Mouse (Mus musculus) c-Kit-positive CD71-positive TER-119-negative erythroid progenitor cells, embryonic 14.5 days (primary cell): ENCODE data around the gene Irgm2.

Experiments used
- DNase-seq: peaks from one replicate; pipeline ENCODE4 v3.0.0-alpha.2; 2013; ENCODE audit warnings: low read depth

The Irgm2 gene

DNA sequence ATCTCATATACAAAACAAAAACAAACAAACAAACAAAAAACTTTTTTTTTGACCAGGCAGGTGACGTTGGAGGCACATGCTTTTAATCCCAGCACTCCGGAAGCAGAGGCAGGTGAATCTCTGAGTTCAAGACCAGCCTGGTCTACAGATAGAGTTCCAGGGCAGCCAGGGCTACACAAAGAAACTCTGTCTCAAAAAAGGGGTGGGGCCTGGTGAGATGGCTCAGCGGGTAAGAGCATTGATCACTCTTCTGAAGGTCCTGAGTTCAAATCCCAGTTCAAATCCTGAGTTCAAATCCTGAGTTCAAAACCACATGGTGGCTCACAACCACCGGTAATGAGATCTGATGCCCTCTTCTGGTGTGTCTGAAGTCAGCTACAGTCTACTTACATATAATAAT, 62.4 kb downstream of the Irgm2 start:
- DNase-seq: no peak

DNA sequence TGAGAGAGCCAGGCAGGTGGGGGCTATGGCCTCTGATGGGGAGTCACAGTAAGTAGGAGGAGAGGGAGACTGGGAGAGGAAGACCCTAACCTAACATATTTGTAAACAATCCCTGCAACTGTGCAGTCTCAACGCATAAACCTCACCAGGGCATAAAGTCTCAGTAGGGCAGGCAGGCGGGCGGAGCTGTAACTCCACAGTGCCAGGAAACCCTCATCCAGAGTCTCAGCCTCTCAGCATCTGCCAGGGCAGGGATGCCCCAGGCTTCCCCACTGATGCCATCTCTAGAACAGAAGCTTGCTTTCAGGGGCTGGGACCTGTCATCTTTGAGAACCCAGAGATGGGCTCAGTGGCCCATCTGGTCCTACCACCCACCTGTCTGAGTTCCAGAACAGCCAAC, 62.9 kb downstream of the Irgm2 start:
- no peak for DNase-seq

DNA sequence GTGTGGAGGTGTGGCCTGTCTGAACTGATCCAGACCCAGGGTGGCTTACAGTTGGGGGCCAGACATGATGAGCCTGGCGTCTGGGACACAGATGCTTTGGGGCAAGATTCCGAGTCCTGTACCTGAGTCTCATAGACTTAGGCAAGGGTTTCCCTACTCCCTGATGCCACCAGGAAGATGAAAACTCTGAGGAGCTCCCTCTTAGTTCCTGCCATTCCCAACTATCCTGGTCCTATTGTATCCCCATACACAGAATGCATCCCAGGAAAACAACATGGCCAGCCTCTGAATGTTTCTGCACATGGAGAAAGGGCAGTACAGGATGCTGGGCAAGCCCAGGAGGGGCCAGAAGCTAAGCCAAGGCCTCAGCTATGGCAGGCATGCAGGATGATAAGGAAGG, 64.1 kb downstream of the Irgm2 start:
- no peak for DNase-seq

DNA sequence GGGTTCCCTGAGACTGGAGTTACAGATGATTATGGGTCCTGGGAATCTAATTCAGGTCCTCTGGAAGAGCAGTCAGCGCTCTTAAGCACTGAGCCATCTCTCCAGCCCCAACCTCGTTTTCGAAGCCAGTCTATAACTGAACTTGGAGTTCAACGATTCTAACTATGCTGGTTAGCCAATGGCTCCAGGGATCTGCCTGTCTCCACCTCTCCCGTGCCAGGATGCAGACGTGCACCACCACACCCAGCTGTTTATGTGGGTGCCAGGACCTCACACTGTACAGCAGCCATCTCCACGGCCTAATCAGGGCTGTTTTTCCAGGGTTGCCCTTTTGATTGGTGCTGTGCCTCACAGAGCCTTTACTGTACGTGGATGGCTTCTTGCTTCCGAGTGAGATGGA, 65.1 kb downstream of the Irgm2 start:
- no peak for DNase-seq

DNA sequence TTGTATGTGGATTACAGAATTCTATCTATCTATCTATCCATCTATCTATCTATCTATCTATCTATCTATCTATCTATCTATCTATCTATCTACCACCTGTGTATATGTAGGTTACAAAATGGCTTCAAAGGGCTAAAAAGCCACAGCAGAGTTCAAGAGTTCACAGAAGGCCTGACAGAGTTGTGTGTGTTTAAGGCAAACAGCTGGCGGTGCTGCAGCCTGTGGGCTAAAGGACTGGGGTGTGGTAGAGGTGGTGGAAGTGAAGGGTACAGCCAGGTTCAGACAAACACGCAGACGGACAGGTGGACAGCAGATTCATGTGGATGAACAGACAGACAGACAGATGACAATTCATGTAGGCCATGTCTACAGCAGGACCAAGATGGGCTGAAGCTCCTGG, 68.9 kb downstream of the Irgm2 start:
- no peak for DNase-seq
